Mouse (Mus musculus): Measurements from ENCODE around the gene Rpl26. TPM values are rescaled to one million over a fixed set of nuclear protein-coding genes. Genes with fewer than 3 reads are reported as not detected.

Rpl26 gene
- polyA plus RNA-seq, 1 experiment from 2014 or later, result 640 TPM

GRCm38 (mm10) chr11:68947542-68947993 lies 46.2 kb downstream of the Rpl26 start:
- Histone ChIP-seq H3K4me1 (replicated peaks) (peaks cover 12% of the 10 kb centered on the region), H3K4me2 (peak overlapping the region; percentile 67), H3K9ac (peak overlapping the region; percentile 44), H3K9me3 (replicated peaks) (no peaks in the 10 kb centered on the region), H3K27me3 (replicated peaks) (peaks cover 17% of the 10 kb centered on the region), H3K27ac (ENCODE audit: poor library complexity, severe bottlenecking) (no peak overlapping the region), H3K36me3 (peaks cover 8% of the 10 kb centered on the region), H3K4me3 (peak overlapping the region; percentile 41)
- WGBS, result 21% methylated on average over 12 of the region's 12 CpGs
- no peak for ATAC-seq (ENCODE audit: insufficient number of reproducible peaks, low FRiP score)

- no peak for ATAC-seq (ENCODE audit: insufficient number of reproducible peaks, low FRiP score)
- Histone ChIP-seq H3K27ac (ENCODE audit: poor library complexity, severe bottlenecking) (no peak overlapping the region), H3K4me2 (peak overlapping the region; percentile 76), H3K27me3 (replicated peaks) (peaks cover 51% of the 10 kb centered on the region), H3K4me3 (peak overlapping the region; percentile 48), H3K4me1 (replicated peaks) (peaks cover 33% of the 10 kb centered on the region), H3K9ac (peak overlapping the region; percentile 64), H3K36me3 (peaks cover 4% of the 10 kb centered on the region; the same call in 1 of the 2 replicates), H3K9me3 (replicated peaks) (no peaks in the 10 kb centered on the region)
- 13% methylated on average over 13 of the region's 13 CpGs for WGBS
These were observed 52.5 kb downstream of the Rpl26 start for GRCm38 (mm10) chr11:68953903-68954302.

- Histone ChIP-seq H3K36me3 (0 out of 2 replicates have a peak, but pooled peaks cover 4% of the 10 kb centered on the region), H3K4me3 (peak overlapping the region; percentile 48), H3K27me3 (replicated peaks) (peaks cover 51% of the 10 kb centered on the region), H3K4me2 (peak overlapping the region; percentile 76), H3K9me3 (replicated peaks) (no peaks in the 10 kb centered on the region), H3K4me1 (replicated peaks) (peaks cover 33% of the 10 kb centered on the region), H3K9ac (peak overlapping the region; percentile 68), H3K27ac (ENCODE audit: poor library complexity, severe bottlenecking) (no peak overlapping the region)
- ATAC-seq (ENCODE audit: insufficient number of reproducible peaks, low FRiP score), result no peak
- WGBS, result 2% methylated on average over 17 of the region's 17 CpGs
These were observed 53.0 kb downstream of the Rpl26 start for GRCm38 (mm10) chr11:68954408-68954807.

- Histone ChIP-seq H3K4me3 (peak overlapping the region; percentile 48), H3K4me2 (peak overlapping the region; percentile 76), H3K27me3 (replicated peaks) (peaks cover 47% of the 10 kb centered on the region), H3K9ac (peak overlapping the region; percentile 42; the same call in 1 of the 2 replicates), H3K36me3 (0 out of 2 replicates have a peak, but pooled peaks cover 4% of the 10 kb centered on the region), H3K27ac (ENCODE audit: poor library complexity, severe bottlenecking) (peak overlapping the region; percentile 36), H3K9me3 (replicated peaks) (no peaks in the 10 kb centered on the region), H3K4me1 (replicated peaks) (peaks cover 33% of the 10 kb centered on the region)
- ATAC-seq (ENCODE audit: insufficient number of reproducible peaks, low FRiP score), result 0 out of 2 replicates have a peak, but pooled peaks have one; percentile 7
- 57% methylated on average over 5 of the region's 5 CpGs for WGBS
These were observed 54.1 kb downstream of the Rpl26 start for GRCm38 (mm10) chr11:68955473-68955872.

- Histone ChIP-seq H3K9ac (peak overlapping the region; percentile 42), H3K4me3 (peak overlapping the region; percentile 44)
- ATAC-seq (ENCODE audit: insufficient number of reproducible peaks, low FRiP score), result peak; percentile 27
These were observed 54.7 kb downstream of the Rpl26 start for GRCm38 (mm10) chr11:68956107-68956506.

More at GRCm38 (mm10) chr11:68956107-68956506, 54.7 kb downstream of the Rpl26 start:
- Histone ChIP-seq H3K27ac (ENCODE audit: poor library complexity, severe bottlenecking) (peak overlapping the region; percentile 79), H3K9me3 (replicated peaks) (no peaks in the 10 kb centered on the region), H3K36me3 (0 out of 2 replicates have a peak, but pooled peaks cover under 1% of the 10 kb centered on the region), H3K4me1 (replicated peaks) (peaks cover 33% of the 10 kb centered on the region), H3K4me2 (peak overlapping the region; percentile 76), H3K27me3 (replicated peaks) (peaks cover 46% of the 10 kb centered on the region)
- 13% methylated on average over 3 of the region's 3 CpGs for WGBS

Other genes starting within 250 kb of the Rpl26 start
- gene Myh10, start 210.0 kb upstream of the Rpl26 start, polyA plus RNA-seq (2016; fragmentation: Nextera tagmentation; extraction: Ambion mirVana), result 219 and 235 TPM in 2 replicates
- 62.7 and 67.0 TPM in 2 replicates for gene Ndel1, start 29.7 kb upstream of the Rpl26 start, polyA plus RNA-seq (2016; fragmentation: Nextera tagmentation; extraction: Ambion mirVana)
- gene Rnf222, start 13.0 kb upstream of the Rpl26 start, polyA plus RNA-seq (2016; fragmentation: Nextera tagmentation; extraction: Ambion mirVana), result 0.17 TPM in 1 of 2 replicates, not detected in the other
- gene Odf4, start 25.5 kb downstream of the Rpl26 start, polyA plus RNA-seq (2016; fragmentation: Nextera tagmentation; extraction: Ambion mirVana), result not detected in 2 replicates
- 13.3 TPM in 2 replicates for gene Arhgef15, start 55.9 kb downstream of the Rpl26 start, polyA plus RNA-seq (2016; fragmentation: Nextera tagmentation; extraction: Ambion mirVana)
- gene Slc25a35, start 66.5 kb downstream of the Rpl26 start, polyA plus RNA-seq (2016; fragmentation: Nextera tagmentation; extraction: Ambion mirVana), result 1.4 and 2.2 TPM in 2 replicates
- 64.3 and 67.5 TPM in 2 replicates for gene Rangrf, start 73.6 kb downstream of the Rpl26 start, polyA plus RNA-seq (2016; fragmentation: Nextera tagmentation; extraction: Ambion mirVana)
- gene Pfas, start 106.9 kb downstream of the Rpl26 start, polyA plus RNA-seq (2016; fragmentation: Nextera tagmentation; extraction: Ambion mirVana), result 20.7 and 21.5 TPM in 2 replicates
- gene Ctc1, start 114.3 kb downstream of the Rpl26 start, polyA plus RNA-seq (2016; fragmentation: Nextera tagmentation; extraction: Ambion mirVana), result 60.8 and 62.7 TPM in 2 replicates
- 79.4 and 85.9 TPM in 2 replicates for gene Aurkb, start 144.1 kb downstream of the Rpl26 start, polyA plus RNA-seq (2016; fragmentation: Nextera tagmentation; extraction: Ambion mirVana)
- 10.7 and 13.6 TPM in 2 replicates for gene Borcs6, start 158.1 kb downstream of the Rpl26 start, polyA plus RNA-seq (2016; fragmentation: Nextera tagmentation; extraction: Ambion mirVana)
- 30.6 and 31.5 TPM in 2 replicates for gene Tmem107, start 169.2 kb downstream of the Rpl26 start, polyA plus RNA-seq (2016; fragmentation: Nextera tagmentation; extraction: Ambion mirVana)
- gene Vamp2, start 186.9 kb downstream of the Rpl26 start, polyA plus RNA-seq (2016; fragmentation: Nextera tagmentation; extraction: Ambion mirVana), result 97.2 and 100 TPM in 2 replicates
- 9.4 and 9.8 TPM in 2 replicates for gene Per1, start 193.6 kb downstream of the Rpl26 start, polyA plus RNA-seq (2016; fragmentation: Nextera tagmentation; extraction: Ambion mirVana)
- 0.70 and 0.81 TPM in 2 replicates for gene Hes7, start 218.8 kb downstream of the Rpl26 start, polyA plus RNA-seq (2016; fragmentation: Nextera tagmentation; extraction: Ambion mirVana)
- 0.42 and 0.65 TPM in 2 replicates for gene 9130213A22Rik, start 221.0 kb downstream of the Rpl26 start, polyA plus RNA-seq (2016; fragmentation: Nextera tagmentation; extraction: Ambion mirVana)
- gene Aloxe3, start 224.3 kb downstream of the Rpl26 start, polyA plus RNA-seq (2016; fragmentation: Nextera tagmentation; extraction: Ambion mirVana), result 0.17 and 0.54 TPM in 2 replicates

All from heart, embryonic 12.5 days (tissue).